In genomic region chr8:121877828-121878480, GRCm38 (mm10) we compare ENCODE assay signal across 1 mouse cellular context.
A peak's percentile ranks its signal among the peaks of the same experiment; 100 is the strongest.
TF ChIP-seq lines count a peak whose summit lies in the region.

No protein-coding gene starts in this region.

TF ChIP-seq in myocyte, 11 proteins besides CTCF, POLR2A, EP300 and RAD21:
- TF ChIP-seq POLR2AphosphoS2 (IDR thresholded peaks at IDR 0.05; ENCODE audit: insufficient read length, low read depth) (peak; percentile 63), MYOG (IDR thresholded peaks at IDR 0.05; ENCODE audit: control insufficient read depth in 1 of 3, insufficient read depth in 1 of 3, insufficient read length in 2 of 3, low read depth in 2 of 3) (peak in 1 of 3 experiments; percentile 28), MYOD1 (IDR thresholded peaks at IDR 0.05; ENCODE audit: control insufficient read depth in 1 of 3, insufficient read length in 2 of 3, low read depth in 2 of 3) (peak in 1 of 3 experiments; percentile 31), TCF12 (IDR thresholded peaks at IDR 0.05; ENCODE audit: insufficient read depth, poor library complexity, severe bottlenecking) (no peak)
